Mouse (Mus musculus): ENCODE data around the gene Ano4.

DNA sequence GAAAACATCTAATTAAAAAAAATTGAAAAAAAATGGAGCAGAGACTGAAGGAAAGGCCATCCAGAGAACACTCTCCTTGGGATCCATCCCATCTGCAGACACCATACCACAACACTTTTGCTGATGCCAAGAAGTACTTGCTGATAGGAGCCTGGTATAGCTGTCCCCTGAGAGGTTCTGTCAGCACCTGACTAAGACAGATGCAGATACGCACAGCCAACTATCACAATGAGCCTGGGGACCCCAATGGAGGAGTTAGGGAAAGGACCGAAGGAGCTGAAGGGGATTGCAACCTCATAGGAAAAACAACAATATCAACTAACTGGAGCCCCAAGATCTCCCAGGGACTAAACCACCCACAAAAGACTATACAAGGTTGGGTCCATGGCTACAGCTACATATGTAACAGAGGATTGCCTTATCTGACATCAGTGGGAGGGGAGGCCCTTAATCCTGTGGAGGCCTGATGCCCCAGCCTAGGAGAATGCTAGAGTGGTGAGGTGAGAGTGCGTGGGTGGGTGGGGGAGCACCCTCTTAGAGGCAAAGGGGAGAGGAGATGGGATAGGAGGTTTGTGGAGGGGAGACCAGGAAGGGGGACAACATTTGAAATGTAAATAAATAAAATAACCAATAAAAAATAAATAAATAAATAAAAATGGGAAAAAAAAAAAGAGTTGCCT is 71.4 kb downstream of the Ano4 start:
- no peak for TF ChIP-seq MAFK (IDR thresholded peaks at IDR 0.05; ENCODE audit: insufficient read depth, low read depth, low read length)
- no peak for TF ChIP-seq ZNF384 (IDR thresholded peaks at IDR 0.05; ENCODE audit: low read depth, low read length)
